Mouse (Mus musculus): ENCODE measurements around the gene Thap4. TPM values are rescaled to one million over a fixed set of nuclear protein-coding genes. Genes with fewer than 3 reads are reported as not detected.

The Thap4 gene
- 103 and 108 TPM in 2 replicates for polyA plus RNA-seq (2012; rRNA removed)

GRCm38 (mm10) chr1:93754573-93755290 lies at the start of gene Thap4:
Thap4 (minus strand) TSS chr1:93754864.

DNA sequence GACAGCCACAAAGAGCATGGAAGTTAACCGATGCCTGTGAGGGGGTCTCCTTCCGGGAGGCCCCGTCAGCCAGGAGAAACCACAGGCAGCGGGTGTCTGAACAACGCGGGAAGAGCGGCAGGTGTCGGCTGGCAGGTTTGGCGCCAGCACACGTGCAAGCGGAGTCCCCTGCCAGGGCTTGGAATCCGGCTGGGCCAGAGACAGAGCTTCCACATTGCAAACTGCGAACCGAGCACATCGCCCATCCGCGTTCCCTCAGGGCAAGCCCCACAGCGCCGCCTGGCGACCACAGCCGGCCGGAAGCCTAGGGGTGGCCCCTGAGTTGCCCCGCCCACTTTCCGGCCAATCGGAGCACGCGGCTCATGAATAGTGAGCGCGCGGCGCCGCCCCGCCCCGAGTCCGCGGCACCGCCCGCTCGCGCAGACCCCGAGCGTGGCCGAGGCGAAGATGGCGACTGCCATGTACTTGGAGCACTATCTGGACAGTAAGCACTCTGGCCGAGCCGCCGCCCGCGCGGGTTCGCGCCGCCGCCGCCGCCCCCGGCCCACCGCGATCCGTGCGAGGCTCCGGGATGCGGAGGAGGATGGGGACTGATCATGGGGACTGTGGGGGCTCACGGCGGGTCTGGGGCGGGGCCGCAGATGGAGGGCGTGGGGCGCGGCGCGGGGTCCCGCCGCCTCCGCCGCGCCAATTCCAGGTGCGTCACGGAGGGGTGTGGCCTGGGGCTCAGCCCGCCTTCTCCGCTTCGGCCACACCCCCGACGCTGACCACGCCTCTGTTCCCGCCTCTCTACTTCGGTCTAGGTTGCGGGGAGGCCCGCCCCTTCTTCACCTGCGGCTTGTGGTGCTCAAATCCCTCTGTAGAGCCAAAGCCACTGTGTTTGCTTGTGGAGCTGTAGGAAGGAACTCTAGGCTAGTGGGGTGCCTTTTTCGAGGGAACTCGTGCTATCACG lies 49.2 kb upstream of the Thap4 start, which contains the start of gene Ing5:
Ing5 (plus strand) TSS at position 410 of the 952 bp plus-strand sequence.

DNA sequence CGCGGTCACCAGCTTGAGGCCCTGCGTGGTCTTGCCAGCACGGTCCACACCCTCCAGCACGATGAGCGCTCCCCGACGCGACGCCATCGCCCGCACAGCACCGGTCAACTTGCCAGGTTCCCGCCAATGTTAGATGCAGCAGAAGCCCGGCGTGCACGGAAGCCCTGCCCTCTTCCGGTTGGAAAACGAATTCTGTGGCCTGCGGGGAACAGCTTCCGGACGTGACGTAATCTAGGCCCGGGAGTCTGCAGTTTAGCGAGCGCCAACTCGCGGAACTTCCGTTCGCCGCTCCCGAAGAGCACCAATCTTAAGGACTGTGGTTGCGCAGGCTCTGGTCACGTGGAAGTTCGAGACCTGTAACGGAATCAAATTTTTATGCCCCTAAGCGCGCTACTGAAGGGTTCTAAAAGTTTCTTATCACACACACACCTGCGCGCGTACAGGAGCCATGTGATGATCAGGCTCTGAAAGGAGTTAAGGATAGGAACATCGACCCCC lies 47.1 kb upstream of the Thap4 start, which contains the start of gene Dtymk:
Dtymk (minus strand) TSS at position 194 of the 498 bp plus-strand sequence.

GRCm38 (mm10) chr1:93751290-93751689 lies 3.4 kb downstream of the Thap4 start, which contains the start of gene Atg4b:
Atg4b (plus strand) TSS chr1:93751500.

DNA sequence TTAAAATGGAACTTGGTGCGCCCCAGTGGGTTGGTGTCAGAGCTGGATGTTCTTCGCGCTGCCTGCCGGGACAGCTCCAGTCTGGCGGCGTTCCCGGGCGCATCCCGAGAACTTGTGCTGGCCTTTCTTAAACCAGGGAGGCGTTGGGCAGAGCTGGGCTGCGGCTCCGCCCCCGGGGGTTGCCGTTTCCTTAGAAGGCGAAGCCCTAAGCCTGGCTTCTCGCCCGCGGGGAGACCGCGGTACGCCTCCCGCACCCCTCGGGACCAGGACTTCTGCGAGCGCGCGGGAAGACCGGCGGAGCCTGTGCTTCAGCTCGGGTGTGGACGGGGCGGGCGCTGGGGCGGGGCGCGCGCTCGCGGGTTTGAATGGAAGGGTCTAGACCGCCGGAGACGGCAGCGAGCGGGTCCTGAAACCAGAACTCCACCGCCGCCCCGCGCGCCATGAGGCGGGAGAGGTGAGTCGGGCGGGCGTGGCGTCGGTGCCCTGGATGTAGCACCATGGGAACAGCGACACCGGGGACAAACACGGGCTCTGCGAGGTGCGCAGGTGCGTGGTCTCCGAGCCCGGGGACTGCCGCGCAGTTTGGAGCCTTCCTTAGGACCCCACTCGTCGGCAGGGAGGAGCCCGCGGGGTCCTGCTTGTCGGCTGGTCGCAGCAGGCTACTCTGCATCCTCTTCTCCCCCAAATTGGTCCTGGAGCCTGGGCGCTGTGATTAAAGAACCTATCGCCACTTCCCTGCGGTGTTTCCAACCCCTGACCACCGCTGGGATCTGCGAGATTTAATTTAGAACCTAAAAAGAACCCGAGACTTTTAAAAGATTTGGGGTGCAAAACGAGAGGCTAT lies 69.0 kb downstream of the Thap4 start, which contains the start of gene Bok:
Bok (plus strand) TSS at position 260 of the 844 bp plus-strand sequence.

DNA sequence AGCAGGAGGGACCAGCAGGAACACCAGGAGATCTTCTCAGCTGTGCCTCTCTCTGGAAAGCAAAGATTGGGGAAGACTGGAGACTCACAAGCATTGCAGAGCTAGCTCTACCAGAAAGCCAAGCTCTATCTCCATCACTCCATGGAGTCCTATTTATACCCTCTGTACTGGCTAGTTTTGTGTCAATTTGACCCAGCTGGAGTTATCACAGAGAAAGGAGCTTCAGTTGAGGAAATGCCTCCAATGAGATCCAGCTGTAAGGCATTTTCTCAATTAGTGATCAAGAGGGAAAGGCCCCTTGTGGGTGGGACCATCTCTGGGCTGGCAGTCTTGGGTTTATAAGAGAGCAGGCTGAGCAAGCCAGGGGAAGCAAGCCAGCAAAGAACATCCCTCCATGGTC lies 96.1 kb downstream of the Thap4 start, which contains the start of gene Stk25:
Stk25 (minus strand) TSS at position 101 of the 400 bp plus-strand sequence.

Other genes starting within 250 kb of the Thap4 start
- gene Farp2, start 242.8 kb downstream of the Thap4 start, polyA plus RNA-seq (2012; rRNA removed), result 12.6 and 15.8 TPM in 2 replicates
- 232 and 264 TPM in 2 replicates for gene Stk25, start 96.2 kb downstream of the Thap4 start, polyA plus RNA-seq (2012; rRNA removed)
- gene Bok, start 69.2 kb downstream of the Thap4 start, polyA plus RNA-seq (2012; rRNA removed), result 73.8 and 104 TPM in 2 replicates
- 39.2 and 42.1 TPM in 2 replicates for gene Atg4b, start 3.4 kb downstream of the Thap4 start, polyA plus RNA-seq (2012; rRNA removed)
- gene Dtymk, start 47.1 kb upstream of the Thap4 start, polyA plus RNA-seq (2012; rRNA removed), result 31.6 and 32.0 TPM in 2 replicates
- gene Ing5, start 49.1 kb upstream of the Thap4 start, polyA plus RNA-seq (2012; rRNA removed), result 4.3 and 5.0 TPM in 2 replicates
- gene D2hgdh, start 70.0 kb upstream of the Thap4 start, polyA plus RNA-seq (2012; rRNA removed), result 18.3 TPM in 2 replicates
- gene Gal3st2, start 106.4 kb upstream of the Thap4 start, polyA plus RNA-seq (2012; rRNA removed), result 8.2 and 25.4 TPM in 2 replicates
- 41.2 and 58.3 TPM in 2 replicates for gene Gal3st2b, start 163.4 kb upstream of the Thap4 start, polyA plus RNA-seq (2012; rRNA removed)
- gene Gal3st2c, start 235.6 kb upstream of the Thap4 start, polyA plus RNA-seq (2012; rRNA removed), result 1.5 and 2.4 TPM in 2 replicates

Measured in colon, adult 2 months (tissue).